Mouse (Mus musculus): ENCODE results near the gene Rasal2. TPM values are rescaled to one million over a fixed set of nuclear protein-coding genes. Genes with fewer than 3 reads are reported as not detected.
A peak's percentile ranks its signal among the peaks of the same experiment; 100 is the strongest.

Rasal2 gene
- 29.5 and 39.9 TPM in 2 replicates for polyA plus RNA-seq (2012; rRNA removed)

- no peak for TF ChIP-seq CTCF (IDR thresholded peaks at IDR 0.05; ENCODE audit: borderline replicate concordance, extremely low read depth, insufficient read depth, insufficient read length)
- peak; percentile 80 for TF ChIP-seq POLR2A (IDR thresholded peaks at IDR 0.05; ENCODE audit: borderline replicate concordance, extremely low read depth, insufficient read depth, insufficient read length, poor library complexity, severe bottlenecking)
- peak; percentile 99 for DNase-seq (ENCODE audit: low read depth)
These were observed at the start of gene Rasal2 for GRCm38 (mm10) chr1:157412454-157413369. Gene Rasal2, minus strand, starts transcription at chr1:157412595.

GRCm38 (mm10) chr1:157461276-157461675 is 48.9 kb upstream of the Rasal2 start:
- no peak for DNase-seq (ENCODE audit: low read depth)
- TF ChIP-seq CTCF (IDR thresholded peaks at IDR 0.05; ENCODE audit: borderline replicate concordance, extremely low read depth, insufficient read depth, insufficient read length) (no peak), POLR2A (IDR thresholded peaks at IDR 0.05; ENCODE audit: borderline replicate concordance, extremely low read depth, insufficient read depth, insufficient read length, poor library complexity, severe bottlenecking) (no peak)

GRCm38 (mm10) chr1:157459904-157460303 is 47.5 kb upstream of the Rasal2 start:
- TF ChIP-seq CTCF (IDR thresholded peaks at IDR 0.05; ENCODE audit: borderline replicate concordance, extremely low read depth, insufficient read depth, insufficient read length) (no peak), POLR2A (IDR thresholded peaks at IDR 0.05; ENCODE audit: borderline replicate concordance, extremely low read depth, insufficient read depth, insufficient read length, poor library complexity, severe bottlenecking) (no peak)
- DNase-seq (ENCODE audit: low read depth) = no peak

GRCm38 (mm10) chr1:157458421-157459208 is 46.2 kb upstream of the Rasal2 start, which contains the start of gene Cryzl2:
Gene Cryzl2, plus strand, starts transcription at chr1:157458577.
- TF ChIP-seq POLR2A (IDR thresholded peaks at IDR 0.05; ENCODE audit: borderline replicate concordance, extremely low read depth, insufficient read depth, insufficient read length, poor library complexity, severe bottlenecking) = no peak
- peak; percentile 68 for TF ChIP-seq CTCF (IDR thresholded peaks at IDR 0.05; ENCODE audit: borderline replicate concordance, extremely low read depth, insufficient read depth, insufficient read length)

GRCm38 (mm10) chr1:157457789-157458188 is 45.4 kb upstream of the Rasal2 start:
- peak; percentile 57 for DNase-seq (ENCODE audit: low read depth)
- TF ChIP-seq CTCF (IDR thresholded peaks at IDR 0.05; ENCODE audit: borderline replicate concordance, extremely low read depth, insufficient read depth, insufficient read length) = no peak
- TF ChIP-seq POLR2A (IDR thresholded peaks at IDR 0.05; ENCODE audit: borderline replicate concordance, extremely low read depth, insufficient read depth, insufficient read length, poor library complexity, severe bottlenecking) = no peak

More at GRCm38 (mm10) chr1:157458421-157459208, 46.2 kb upstream of the Rasal2 start, which contains the start of gene Cryzl2:
- peak; percentile 86 for DNase-seq (ENCODE audit: low read depth)

- TF ChIP-seq CTCF (IDR thresholded peaks at IDR 0.05; ENCODE audit: borderline replicate concordance, extremely low read depth, insufficient read depth, insufficient read length) (no peak), POLR2A (IDR thresholded peaks at IDR 0.05; ENCODE audit: borderline replicate concordance, extremely low read depth, insufficient read depth, insufficient read length, poor library complexity, severe bottlenecking) (no peak)
- DNase-seq (ENCODE audit: low read depth) = no peak
These were observed 42.5 kb upstream of the Rasal2 start for GRCm38 (mm10) chr1:157454876-157455275.

GRCm38 (mm10) chr1:157452759-157453549 is 40.6 kb upstream of the Rasal2 start:
- TF ChIP-seq CTCF (IDR thresholded peaks at IDR 0.05; ENCODE audit: borderline replicate concordance, extremely low read depth, insufficient read depth, insufficient read length) (no peak), POLR2A (IDR thresholded peaks at IDR 0.05; ENCODE audit: borderline replicate concordance, extremely low read depth, insufficient read depth, insufficient read length, poor library complexity, severe bottlenecking) (no peak)
- DNase-seq (ENCODE audit: low read depth) = peak; percentile 92

GRCm38 (mm10) chr1:157452284-157452683 is 39.9 kb upstream of the Rasal2 start:
- TF ChIP-seq CTCF (IDR thresholded peaks at IDR 0.05; ENCODE audit: borderline replicate concordance, extremely low read depth, insufficient read depth, insufficient read length) = no peak
- no peak for TF ChIP-seq POLR2A (IDR thresholded peaks at IDR 0.05; ENCODE audit: borderline replicate concordance, extremely low read depth, insufficient read depth, insufficient read length, poor library complexity, severe bottlenecking)

GRCm38 (mm10) chr1:157449981-157450636 is 37.7 kb upstream of the Rasal2 start:
- peak; percentile 62 for DNase-seq (ENCODE audit: low read depth)
- TF ChIP-seq POLR2A (IDR thresholded peaks at IDR 0.05; ENCODE audit: borderline replicate concordance, extremely low read depth, insufficient read depth, insufficient read length, poor library complexity, severe bottlenecking) (no peak), CTCF (IDR thresholded peaks at IDR 0.05; ENCODE audit: borderline replicate concordance, extremely low read depth, insufficient read depth, insufficient read length) (no peak)

More at GRCm38 (mm10) chr1:157452284-157452683, 39.9 kb upstream of the Rasal2 start:
- DNase-seq (ENCODE audit: low read depth) = no peak

GRCm38 (mm10) chr1:157449532-157449931 is 37.1 kb upstream of the Rasal2 start:
- TF ChIP-seq POLR2A (IDR thresholded peaks at IDR 0.05; ENCODE audit: borderline replicate concordance, extremely low read depth, insufficient read depth, insufficient read length, poor library complexity, severe bottlenecking) (no peak), CTCF (IDR thresholded peaks at IDR 0.05; ENCODE audit: borderline replicate concordance, extremely low read depth, insufficient read depth, insufficient read length) (no peak)

More at GRCm38 (mm10) chr1:157449532-157449931, 37.1 kb upstream of the Rasal2 start:
- no peak for DNase-seq (ENCODE audit: low read depth)
